Mouse (Mus musculus) kidney, embryonic 15.5 days (tissue): ENCODE measurements around the gene Csf2rb. TPM values are rescaled to one million over a fixed set of nuclear protein-coding genes. Genes with fewer than 3 reads are reported as not detected.
A peak's percentile ranks its signal among the peaks of the same experiment; 100 is the strongest.

Source experiments
- ATAC-seq: fragments of 200-750 bp; cut with Nextera tagmentation; replicated peaks from 2 replicates; pipeline ENCODE4 v1.8.0; 2017; ENCODE audit warnings: moderate TSS enrichment; ENCODE audit not compliant: low FRiP score
- H3K27ac ChIP-seq: fragments of 300-500 bp; sonication (generic); 2 replicates; pipeline ENCODE4 v1.5.1; 2015; ENCODE audit warnings: mild to moderate bottlenecking, inconsistent platforms
- H3K27me3 ChIP-seq: fragments of 300-500 bp; sonication (generic); 2 replicates; pipeline ENCODE4 v1.6.1; 2015; ENCODE audit warnings: inconsistent platforms
- H3K36me3 ChIP-seq: fragments of 300-500 bp; sonication (generic); 2 replicates; pipeline ENCODE4 v1.6.1; 2015; ENCODE audit warnings: inconsistent platforms
- H3K4me1 ChIP-seq: fragments of 300-500 bp; sonication (generic); 2 replicates; pipeline ENCODE4 v1.6.1; 2015; ENCODE audit warnings: inconsistent platforms
- H3K4me2 ChIP-seq: fragments of 300-500 bp; sonication (generic); 2 replicates; pipeline ENCODE4 v1.6.1; 2015; ENCODE audit warnings: moderate library complexity, mild to moderate bottlenecking, inconsistent platforms
- H3K4me3 ChIP-seq: fragments of 300-500 bp; sonication (generic); replicated peaks from 2 replicates; pipeline ENCODE4 v1.5.1; 2015; ENCODE audit warnings: mild to moderate bottlenecking, inconsistent platforms
- H3K9ac ChIP-seq: fragments of 300-500 bp; sonication (generic); 2 replicates; pipeline ENCODE4 v1.6.1; 2015; ENCODE audit warnings: mild to moderate bottlenecking, inconsistent platforms
- H3K9me3 ChIP-seq: fragments of 300-500 bp; sonication (generic); replicated peaks from 2 replicates; pipeline ENCODE4 v1.6.1; 2016; ENCODE audit warnings: inconsistent platforms
- WGBS: fragments of 180-500 bp; shearing (Covaris S2); methylation state at CpG from one replicate; pipeline ENCODE4 v1.1.7; 2015; ENCODE audit warnings: mixed read lengths; 5-methylcytosine and 5-hydroxymethylcytosine counted together
- microRNA-seq: library from miRNA; unstranded; fragments of <30 nt; microRNA quantifications from one replicate; pipeline ENCODE4, GENCODE M21; 2016
- polyA plus RNA-seq: library from polyadenylated mRNA; unstranded; fragments of >200 nt; fragmentation: Nextera tagmentation; extraction: Ambion mirVana; gene quantifications from 2 replicates; pipeline ENCODE4 v1.2.1, GENCODE M21; 2015

Csf2rb gene
- polyA plus RNA-seq, 1 experiment from 2014 or later, result 1.2 TPM

- no peak overlapping the region for H3K27ac ChIP-seq
- 68% methylated on average over 7 of the region's 7 CpGs for WGBS
- no peaks in the 10 kb centered on the region for H3K9me3 ChIP-seq
- no peak for ATAC-seq
- H3K4me3 ChIP-seq, result no peak overlapping the region
- no peaks in the 10 kb centered on the region for H3K4me1 ChIP-seq
- no peaks in the 10 kb centered on the region for H3K27me3 ChIP-seq
- H3K4me2 ChIP-seq, result no peak overlapping the region
- H3K9ac ChIP-seq, result no peak overlapping the region
- H3K36me3 ChIP-seq, result no peaks in the 10 kb centered on the region
Measured at GRCm38 (mm10) chr15:78384220-78385116, 58.9 kb downstream of the Csf2rb start.

GRCm38 (mm10) chr15:78385564-78385963 is 60.0 kb downstream of the Csf2rb start:
- Histone ChIP-seq H3K9ac (no peak overlapping the region), H3K4me2 (no peak overlapping the region), H3K27ac (no peak overlapping the region), H3K36me3 (no peaks in the 10 kb centered on the region), H3K4me3 (no peak overlapping the region), H3K4me1 (no peaks in the 10 kb centered on the region), H3K27me3 (no peaks in the 10 kb centered on the region), H3K9me3 (no peaks in the 10 kb centered on the region)
- no peak for ATAC-seq
- 83% methylated on average over 1 of the region's 1 CpGs for WGBS

- Histone ChIP-seq H3K4me2 (no peak overlapping the region), H3K27ac (no peak overlapping the region), H3K4me1 (no peaks in the 10 kb centered on the region), H3K27me3 (no peaks in the 10 kb centered on the region), H3K4me3 (no peak overlapping the region), H3K36me3 (no peaks in the 10 kb centered on the region), H3K9ac (no peak overlapping the region), H3K9me3 (no peaks in the 10 kb centered on the region)
- WGBS, result 83% methylated on average over 3 of the region's 3 CpGs
- no peak for ATAC-seq
Measured at GRCm38 (mm10) chr15:78390855-78391254, 65.3 kb downstream of the Csf2rb start.

- Histone ChIP-seq H3K9me3 (no peaks in the 10 kb centered on the region), H3K27ac (no peak within 1 kb of the TSS), H3K27me3 (no peaks in the 10 kb centered on the region), H3K4me2 (no peak within 1 kb of the TSS), H3K4me3 (no peak within 1 kb of the TSS), H3K36me3 (no peaks in the 10 kb centered on the region), H3K4me1 (no peaks in the 10 kb centered on the region), H3K9ac (no peak within 1 kb of the TSS)
- ATAC-seq, result no peak
- WGBS, result 84% methylated on average over 8 of the region's 8 CpGs
Measured at GRCm38 (mm10) chr15:78395478-78395962, 70.0 kb downstream of the Csf2rb start, which contains the start of gene Tex33. Gene Tex33 (minus strand): TSS chr15:78395912.

GRCm38 (mm10) chr15:78401345-78401744 is 75.8 kb downstream of the Csf2rb start:
- no peaks in the 10 kb centered on the region for H3K36me3 ChIP-seq
- 73% methylated on average over 6 of the region's 6 CpGs for WGBS

GRCm38 (mm10) chr15:78401921-78402320 is 76.4 kb downstream of the Csf2rb start:
- no peaks in the 10 kb centered on the region for H3K27me3 ChIP-seq
- H3K9ac ChIP-seq, result no peak overlapping the region
- ATAC-seq, result no peak
- no peak overlapping the region for H3K4me2 ChIP-seq
- no peaks in the 10 kb centered on the region for H3K9me3 ChIP-seq
- WGBS, result 58% methylated on average over 4 of the region's 4 CpGs
- no peaks in the 10 kb centered on the region for H3K36me3 ChIP-seq
- H3K27ac ChIP-seq, result 0 out of 2 replicates have a peak overlapping the region, but pooled peaks have one; percentile 82
- H3K4me1 ChIP-seq, result peaks cover 42% of the 10 kb centered on the region
- H3K4me3 ChIP-seq, result no peak overlapping the region

More at GRCm38 (mm10) chr15:78401345-78401744, 75.8 kb downstream of the Csf2rb start:
- Histone ChIP-seq H3K9ac (no peak overlapping the region), H3K4me2 (no peak overlapping the region), H3K4me3 (no peak overlapping the region), H3K27ac (0 out of 2 replicates have a peak overlapping the region, but pooled peaks have one; percentile 4), H3K9me3 (no peaks in the 10 kb centered on the region), H3K4me1 (peaks cover 40% of the 10 kb centered on the region), H3K27me3 (no peaks in the 10 kb centered on the region)
- no peak for ATAC-seq

- Histone ChIP-seq H3K36me3 (no peaks in the 10 kb centered on the region), H3K4me3 (no peak overlapping the region), H3K9ac (no peak overlapping the region), H3K27me3 (no peaks in the 10 kb centered on the region), H3K27ac (peak overlapping the region; percentile 82), H3K4me2 (no peak overlapping the region), H3K4me1 (peaks cover 47% of the 10 kb centered on the region), H3K9me3 (no peaks in the 10 kb centered on the region)
- ATAC-seq, result no peak
- 72% methylated on average over 7 of the region's 7 CpGs for WGBS
Measured at GRCm38 (mm10) chr15:78402423-78402822, 76.9 kb downstream of the Csf2rb start.

GRCm38 (mm10) chr15:78403301-78403741 is 77.8 kb downstream of the Csf2rb start:
- peak; percentile 24 for ATAC-seq
- H3K4me3 ChIP-seq, result no peak overlapping the region

More at GRCm38 (mm10) chr15:78403301-78403741, 77.8 kb downstream of the Csf2rb start:
- 37% methylated on average over 3 of the region's 3 CpGs for WGBS
- peaks cover 52% of the 10 kb centered on the region for H3K4me1 ChIP-seq
- peak overlapping the region; percentile 82 for H3K27ac ChIP-seq
- H3K4me2 ChIP-seq, result peak overlapping the region; percentile 86
- H3K36me3 ChIP-seq, result no peaks in the 10 kb centered on the region
- H3K27me3 ChIP-seq, result peaks cover 6% of the 10 kb centered on the region
- no peaks in the 10 kb centered on the region for H3K9me3 ChIP-seq
- 0 out of 2 replicates have a peak overlapping the region, but pooled peaks have one; percentile 5 for H3K9ac ChIP-seq

Small RNA genes within 50 kb of the gene (microRNA-seq; reads per million reads assigned to microRNA genes)
- gene Mir7676-1 (not detected), gene Mir7676-2 (not detected)

Other genes with a start within 250 kb of the Csf2rb start
- 0.03 TPM in 1 of 2 replicates, not detected in the other for gene Cacng2, start 205.7 kb upstream of the Csf2rb start, polyA plus RNA-seq
- 88.8 and 90.2 TPM in 2 replicates for gene Ift27, start 151.6 kb upstream of the Csf2rb start, polyA plus RNA-seq
- gene Pvalb, start 119.4 kb upstream of the Csf2rb start, polyA plus RNA-seq, result not detected in 2 replicates
- 3.5 and 4.0 TPM in 2 replicates for gene Ncf4, start 81.0 kb upstream of the Csf2rb start, polyA plus RNA-seq
- gene Csf2rb2, start 20.0 kb upstream of the Csf2rb start, polyA plus RNA-seq, result 0.19 and 0.35 TPM in 2 replicates
- gene Tex33, start 70.2 kb downstream of the Csf2rb start, polyA plus RNA-seq, result not detected in 2 replicates
- gene Tst, start 80.2 kb downstream of the Csf2rb start, polyA plus RNA-seq, result 44.3 and 52.1 TPM in 2 replicates
- gene Mpst, start 80.7 kb downstream of the Csf2rb start, polyA plus RNA-seq, result 3.3 and 4.1 TPM in 2 replicates
- gene Kctd17, start 102.8 kb downstream of the Csf2rb start, polyA plus RNA-seq, result 40.0 and 45.8 TPM in 2 replicates
- 0.31 and 1.0 TPM in 2 replicates for gene Tmprss6, start 142.9 kb downstream of the Csf2rb start, polyA plus RNA-seq
- gene Il2rb, start 169.5 kb downstream of the Csf2rb start, polyA plus RNA-seq, result 0.44 and 0.60 TPM in 2 replicates
- gene C1qtnf6, start 205.7 kb downstream of the Csf2rb start, polyA plus RNA-seq, result 27.7 and 30.4 TPM in 2 replicates
- 0.30 and 0.58 TPM in 2 replicates for gene Sstr3, start 218.9 kb downstream of the Csf2rb start, polyA plus RNA-seq
- 8.1 and 11.1 TPM in 2 replicates for gene Rac2, start 247.0 kb downstream of the Csf2rb start, polyA plus RNA-seq